Mouse (Mus musculus) right cerebral cortex, adult 2 months (tissue): ENCODE data around the gene Rfng.
"Not testable (repeated sequence)": the region's sequence is repeated elsewhere in the genome, so short reads cannot be mapped to it uniquely, and the experiment has no call there.

Source experiments
- DNase-seq, 2 experiments: peaks; one replicate each; pipeline ENCODE4 v3.0.0; 2021 to 2022; ENCODE audit warnings: low spot score in 2 of 2

Rfng gene

DNA sequence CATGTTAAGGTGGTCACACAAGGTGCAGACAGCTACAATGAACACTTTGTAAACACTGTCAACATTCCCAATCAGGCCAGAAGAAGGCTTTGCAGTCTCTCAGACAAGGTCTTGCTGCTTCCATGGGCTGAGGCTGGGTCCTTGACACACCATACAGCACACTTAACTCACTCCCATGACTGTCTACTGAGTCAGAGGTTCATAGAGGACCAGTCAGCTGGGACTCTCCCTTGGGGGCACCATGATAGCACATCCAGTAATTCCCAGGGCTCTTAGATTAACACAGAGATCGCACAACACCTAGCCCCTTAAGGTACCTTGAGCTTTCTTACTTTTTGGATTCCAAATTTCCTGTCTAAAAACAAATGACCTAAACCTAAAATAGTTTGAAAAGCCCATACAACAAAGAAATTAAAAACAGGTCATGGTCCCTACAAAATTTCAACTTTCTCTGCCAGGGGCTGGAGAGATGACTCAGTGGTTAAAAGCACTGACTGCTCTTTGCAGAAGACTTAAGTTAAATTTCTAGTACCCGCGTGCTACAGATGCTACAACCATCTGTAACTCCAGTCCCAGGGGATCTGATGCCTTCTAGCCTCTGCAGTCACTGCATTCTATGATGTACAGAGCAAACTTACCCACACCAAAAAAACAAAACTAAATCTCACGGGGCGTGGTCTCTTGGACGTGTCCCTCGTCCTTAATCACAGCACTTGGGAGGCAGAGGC, 10.4 kb downstream of the Rfng start:
- DNase-seq = no peak

DNA sequence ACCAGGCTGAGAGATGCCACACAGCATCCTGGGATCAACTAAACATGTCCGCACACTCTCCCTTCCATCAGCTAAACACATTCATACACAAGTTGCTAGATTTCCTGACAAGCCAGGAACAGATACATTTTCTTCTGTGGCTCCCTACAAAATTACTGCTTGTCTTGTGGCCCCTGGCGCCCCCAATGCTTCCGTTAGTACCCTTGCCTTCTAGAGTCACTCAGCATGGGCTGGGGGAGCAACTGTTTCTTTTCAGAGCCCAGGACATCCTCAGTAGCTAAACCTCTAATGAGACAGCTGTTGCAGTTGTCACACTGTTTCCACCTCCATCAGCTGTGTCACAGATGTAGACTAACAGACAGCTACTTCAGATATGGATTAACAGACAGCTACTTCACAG, 11.3 kb downstream of the Rfng start:
- no peak for DNase-seq

GRCm38 (mm10) chr11:120768206-120768605, 15.8 kb downstream of the Rfng start:
- DNase-seq = no peak

DNA sequence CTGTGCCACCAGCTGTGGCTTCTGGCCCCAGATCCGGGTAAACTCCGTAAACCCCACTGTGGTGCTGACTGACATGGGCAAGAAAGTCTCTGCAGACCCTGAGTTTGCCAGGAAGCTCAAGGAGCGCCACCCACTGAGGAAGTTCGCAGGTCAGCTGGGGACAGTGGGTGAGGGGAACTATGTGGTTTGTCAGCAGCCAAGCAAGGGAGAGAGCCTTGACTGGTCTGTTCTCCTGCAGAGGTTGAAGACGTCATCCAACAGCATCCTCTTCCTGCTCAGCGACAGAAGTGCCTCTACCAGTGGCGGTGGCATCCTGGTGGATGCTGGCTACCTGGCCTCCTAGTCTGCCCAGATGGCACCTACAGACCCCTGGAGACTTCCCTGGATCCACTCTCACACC, 17.0 kb downstream of the Rfng start:
- not testable (repeated sequence) for DNase-seq

GRCm38 (mm10) chr11:120763121-120763999, 20.6 kb downstream of the Rfng start:
- DNase-seq = not testable (repeated sequence)

DNA sequence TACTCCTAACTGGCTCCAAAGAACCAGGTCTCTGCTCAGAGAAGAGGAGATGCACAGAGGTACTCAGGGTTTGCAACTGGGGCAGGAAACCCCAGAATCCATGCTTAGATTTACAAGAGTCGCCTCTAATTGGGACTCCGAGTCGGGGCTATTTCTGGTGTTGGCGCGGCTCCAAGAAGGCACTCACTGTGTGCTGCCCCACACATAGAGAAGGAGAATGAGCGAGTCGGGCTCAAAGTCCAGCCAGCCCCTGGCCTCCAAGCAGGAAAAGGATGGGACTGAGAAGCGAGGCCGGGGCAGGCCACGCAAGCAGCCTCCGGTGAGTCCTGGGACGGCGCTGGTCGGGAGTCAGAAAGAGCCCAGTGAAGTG, 21.4 kb downstream of the Rfng start, which contains the start of gene Hmga1b:
Hmga1b (plus strand) TSS at position 123 of the 370 bp plus-strand sequence.
- not testable (repeated sequence) for DNase-seq

GRCm38 (mm10) chr11:120761811-120762671, 22.0 kb downstream of the Rfng start:
- DNase-seq = no peak

DNA sequence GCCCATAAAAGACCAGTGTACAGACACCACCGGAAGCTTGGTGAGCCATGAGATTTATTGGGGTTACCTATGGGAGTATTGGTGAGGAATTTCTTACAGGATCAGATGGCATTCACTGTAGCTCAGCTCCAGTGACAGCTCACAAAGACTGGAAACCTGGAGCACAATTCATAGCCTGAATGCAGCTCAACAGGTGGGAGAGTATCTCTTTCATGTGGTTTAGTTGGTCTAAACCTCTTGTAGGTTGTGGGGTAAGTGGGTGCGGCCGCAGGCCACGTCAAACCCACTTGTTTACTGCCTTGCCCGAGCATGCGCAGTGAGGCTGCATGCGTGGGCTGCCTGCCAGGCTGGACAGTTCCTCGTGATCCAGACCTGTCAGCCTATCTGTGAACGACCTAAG, 23.8 kb downstream of the Rfng start:
- DNase-seq = no peak

DNA sequence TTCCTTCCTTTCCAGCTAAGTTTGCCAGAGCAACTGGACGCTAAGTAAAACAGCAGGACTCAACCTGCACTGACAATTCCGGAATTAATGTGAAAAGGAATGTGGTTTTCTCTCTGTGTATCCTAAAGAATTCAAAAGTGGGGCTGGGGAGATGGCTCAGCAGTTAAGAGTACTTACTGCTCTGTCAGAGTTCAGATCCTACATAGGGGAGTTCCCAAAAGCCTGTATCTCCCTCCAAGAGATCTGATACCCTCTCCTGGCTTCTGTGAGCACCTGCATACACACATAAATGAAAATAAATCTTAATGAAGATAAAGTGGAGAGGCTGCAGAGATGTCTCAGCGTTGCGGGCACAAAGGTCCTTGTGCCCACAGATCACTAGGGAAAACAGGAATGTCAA, 32.4 kb downstream of the Rfng start:
- no peak for DNase-seq

DNA sequence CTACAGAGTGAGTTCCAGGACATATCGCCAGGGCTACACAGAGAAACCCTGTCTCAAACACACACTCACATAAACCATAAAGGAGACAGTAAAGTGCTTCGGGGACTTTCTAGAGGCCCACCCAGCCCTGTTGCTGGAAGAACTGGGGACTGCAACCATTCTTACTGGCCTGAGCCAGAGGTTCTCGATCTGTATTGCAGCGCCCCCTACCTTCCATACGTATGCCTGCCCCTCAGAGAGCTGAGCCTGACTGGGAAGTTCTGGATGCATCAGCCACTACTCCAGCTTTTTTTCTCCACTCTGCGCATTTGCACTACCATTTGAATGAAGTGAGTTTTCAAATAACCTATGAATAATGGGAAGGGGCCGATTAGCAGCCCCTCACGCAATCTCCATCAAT, 34.6 kb downstream of the Rfng start:
- DNase-seq = no peak

- DNase-seq = no peak
These were observed 36.0 kb downstream of the Rfng start for GRCm38 (mm10) chr11:120747974-120748373.

DNA sequence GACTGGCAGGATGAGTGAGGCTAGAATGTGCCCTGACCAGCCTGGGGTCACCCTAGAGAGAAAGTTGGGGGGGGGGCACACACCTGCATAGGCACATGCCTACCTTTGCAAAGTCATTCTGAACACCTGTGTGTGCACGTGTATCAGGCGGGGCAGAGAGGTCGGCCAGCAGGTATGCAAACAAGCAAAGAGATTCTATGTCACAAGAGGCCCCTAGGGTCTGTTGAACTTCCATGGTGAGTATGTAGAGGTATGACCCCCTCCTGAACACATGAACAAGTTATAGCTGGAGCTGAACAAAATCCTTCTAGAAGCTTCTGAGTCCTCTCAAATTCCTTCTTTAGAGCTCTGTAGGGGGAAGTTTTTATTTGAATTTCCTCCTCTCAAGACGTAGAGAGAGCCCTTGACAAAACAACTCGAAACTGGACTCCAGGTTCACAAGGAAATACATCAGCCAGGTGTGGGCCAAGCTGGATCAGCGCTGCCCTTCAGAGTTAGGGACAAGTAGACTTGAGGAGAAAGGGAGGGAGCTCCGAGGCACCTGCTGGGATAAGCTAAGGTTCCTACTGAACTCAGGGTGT, 39.8 kb downstream of the Rfng start:
- DNase-seq = no peak

GRCm38 (mm10) chr11:120740981-120741380, 43.0 kb downstream of the Rfng start:
- DNase-seq = no peak

DNA sequence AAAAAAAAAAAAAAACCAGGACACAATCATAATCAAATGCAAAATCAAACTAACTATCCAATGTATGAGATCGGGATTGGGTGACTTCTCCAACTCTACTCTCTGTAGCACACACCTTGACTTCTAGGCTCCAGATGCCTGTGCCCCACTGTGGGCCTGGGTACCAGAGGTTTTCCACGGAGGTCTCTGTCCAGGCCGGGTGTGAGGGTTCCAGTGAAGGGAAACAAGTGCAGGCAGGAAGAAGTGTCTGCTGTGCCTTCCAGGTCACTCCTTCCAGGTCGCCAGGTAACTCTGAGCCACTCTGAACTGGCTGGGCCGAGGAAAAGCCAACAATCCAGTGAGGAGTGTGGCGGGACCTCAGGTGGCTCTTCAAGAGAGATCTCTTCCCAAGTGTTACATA, 47.6 kb downstream of the Rfng start:
- no peak for DNase-seq

GRCm38 (mm10) chr11:120733521-120733920, 50.5 kb downstream of the Rfng start:
- no peak for DNase-seq

DNA sequence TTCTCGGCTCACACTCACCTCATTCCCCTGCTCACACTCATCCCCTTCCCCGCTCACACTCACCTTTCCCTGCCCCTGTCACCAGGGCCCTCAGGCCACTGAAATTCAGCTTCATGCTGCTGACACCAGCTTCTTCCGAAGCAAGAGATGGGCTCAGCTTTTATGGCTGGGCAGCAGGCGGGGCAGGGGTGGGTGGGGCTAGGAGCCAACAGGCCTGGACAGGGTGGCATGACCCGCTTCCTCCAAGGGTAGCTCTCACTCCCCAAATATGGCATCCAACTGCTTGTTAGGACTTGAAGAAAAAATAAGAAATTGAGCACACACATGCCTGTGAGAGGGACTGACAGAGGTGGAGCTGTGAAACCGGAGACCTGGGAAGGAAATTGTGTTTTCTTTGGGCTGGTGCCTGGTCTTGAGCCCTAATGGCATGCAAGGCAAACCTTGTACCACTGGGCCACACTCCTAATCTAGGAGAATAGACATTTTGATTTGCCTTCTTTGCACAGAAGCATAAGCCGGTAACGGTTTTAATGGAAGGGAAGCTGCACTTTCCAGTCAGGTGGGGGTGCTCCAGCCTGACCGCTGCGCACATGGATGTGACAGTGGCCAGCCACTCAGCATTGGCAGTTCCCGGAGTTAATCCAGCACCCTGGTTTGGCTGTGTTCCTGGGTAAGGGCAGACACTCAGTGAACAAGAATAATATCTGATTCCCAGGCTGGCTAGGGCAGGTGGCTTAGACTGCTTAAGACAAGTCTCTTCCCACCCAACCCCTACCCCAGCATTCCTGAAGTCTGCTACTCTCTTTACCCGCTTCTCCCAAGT, 51.9 kb downstream of the Rfng start, which contains the start of gene Cbr2:
Cbr2 (minus strand) TSS at position 257 of the 823 bp plus-strand sequence.
- no peak for DNase-seq

DNA sequence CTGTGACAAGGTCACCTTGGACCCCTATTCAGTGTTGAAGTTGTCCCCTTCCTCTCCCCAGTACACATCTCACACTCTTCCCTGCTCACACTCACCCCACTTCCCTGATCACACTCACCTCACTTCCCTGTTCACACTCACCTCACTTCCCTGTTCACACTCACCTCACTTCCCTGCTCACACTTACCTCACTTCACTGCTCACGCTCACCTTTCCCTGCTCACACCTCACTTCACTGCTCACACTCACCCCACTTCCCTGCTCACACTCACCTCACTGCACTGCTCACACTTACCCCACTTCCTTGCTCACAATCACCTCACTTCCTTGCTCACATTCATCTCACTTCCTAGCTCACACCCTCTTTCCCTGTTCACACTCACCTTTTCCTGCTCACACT, 52.6 kb downstream of the Rfng start:
- DNase-seq = no peak
